Mouse (Mus musculus) intestine, embryonic 16.5 days (tissue): ENCODE results near the gene Rybp. TPM values are rescaled to one million over a fixed set of nuclear protein-coding genes. Genes with fewer than 3 reads are reported as not detected.

Experiments used
- ATAC-seq: fragments of 200-750 bp; cut with Nextera tagmentation; 2 replicates; pipeline ENCODE4 v1.8.0; 2017; ENCODE audit warnings: moderate TSS enrichment, moderate library complexity
- H3K27ac ChIP-seq: fragments of 300-500 bp; sonication (generic); 2 replicates; pipeline ENCODE4 v1.5.1; 2014; ENCODE audit warnings: mild to moderate bottlenecking, low read length
- H3K27me3 ChIP-seq: fragments of 300-500 bp; sonication (generic); replicated peaks from 2 replicates; pipeline ENCODE4 v1.6.1; 2014; ENCODE audit warnings: low read length, control low read depth, mixed read lengths; ENCODE audit not compliant: control insufficient read depth, insufficient read depth
- H3K36me3 ChIP-seq: fragments of 300-500 bp; sonication (generic); 2 replicates; pipeline ENCODE4 v1.6.1; 2014; ENCODE audit warnings: low read length, control low read depth; ENCODE audit not compliant: control insufficient read depth, insufficient read depth
- H3K4me1 ChIP-seq: fragments of 300-500 bp; sonication (generic); 2 replicates; pipeline ENCODE4 v1.6.1; 2014; ENCODE audit warnings: low read length, control low read depth, mixed read lengths; ENCODE audit not compliant: control insufficient read depth, insufficient read depth
- H3K4me2 ChIP-seq: fragments of 300-500 bp; sonication (generic); 2 replicates; pipeline ENCODE4 v1.6.1; 2014; ENCODE audit warnings: low read depth, low read length, control low read depth
- H3K4me3 ChIP-seq: fragments of 300-500 bp; sonication (generic); 2 replicates; pipeline ENCODE4 v1.5.1; 2014; ENCODE audit warnings: mild to moderate bottlenecking, low read length
- H3K9ac ChIP-seq: fragments of 300-500 bp; sonication (generic); 2 replicates; pipeline ENCODE4 v1.6.1; 2014; ENCODE audit warnings: low read depth, low read length
- H3K9me3 ChIP-seq: fragments of 300-500 bp; sonication (generic); 2 replicates; pipeline ENCODE4 v1.6.1; 2016; ENCODE audit warnings: low read length, control low read depth; ENCODE audit not compliant: control insufficient read depth
- WGBS: fragments of 180-500 bp; shearing (Covaris S2); extraction: QIAGEN DNeasy Blood & Tissue Kit; methylation state at CpG from one replicate; pipeline ENCODE4 v1.1.7; 2014; 5-methylcytosine and 5-hydroxymethylcytosine counted together
- polyA plus RNA-seq: library from polyadenylated mRNA; unstranded; fragments of >200 nt; fragmentation: Nextera tagmentation; extraction: Ambion mirVana; gene quantifications from 2 replicates; pipeline ENCODE4 v1.2.1, GENCODE M21; 2015

The Rybp gene
- polyA plus RNA-seq, 1 experiment from 2014 or later, result 6.0 TPM

DNA sequence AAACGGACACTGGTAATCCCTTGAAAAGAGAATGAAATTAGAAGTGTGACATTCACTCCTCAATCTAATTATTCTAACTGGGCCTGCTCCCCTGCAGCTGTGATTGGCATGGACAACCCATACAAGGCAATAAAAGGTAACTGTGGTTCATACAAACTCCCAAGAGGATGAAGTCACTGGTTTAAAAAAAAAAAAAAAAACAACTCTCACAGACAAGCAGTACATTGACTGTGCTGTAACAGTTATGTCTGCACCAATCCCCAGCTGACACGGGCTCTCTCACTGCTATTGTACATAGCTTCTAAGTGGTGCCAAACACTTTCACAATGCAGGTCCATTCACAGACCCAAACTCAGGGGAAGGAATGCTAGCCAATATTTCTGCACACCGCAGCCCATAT lies 53.8 kb downstream of the Rybp start:
- no peak overlapping the region for H3K4me2 ChIP-seq
- ATAC-seq, result 0 out of 2 replicates have a peak, but pooled peaks have one; percentile 40
- H3K4me3 ChIP-seq, result no peak overlapping the region
- no peaks in the 10 kb centered on the region for H3K36me3 ChIP-seq
- H3K4me1 ChIP-seq, result peaks cover 12% of the 10 kb centered on the region; the same call in 1 of the 2 replicates
- no peak overlapping the region for H3K9ac ChIP-seq
- no peaks in the 10 kb centered on the region for H3K9me3 ChIP-seq
- no peak overlapping the region for H3K27ac ChIP-seq
- H3K27me3 ChIP-seq, result no peaks in the 10 kb centered on the region
- 64% methylated on average over 3 of the region's 3 CpGs for WGBS

GRCm38 (mm10) chr6:100233061-100233460 lies 54.2 kb downstream of the Rybp start:
- Histone ChIP-seq H3K9ac (no peak overlapping the region), H3K27ac (no peak overlapping the region), H3K4me2 (no peak overlapping the region), H3K4me1 (peaks cover 11% of the 10 kb centered on the region; the same call in 1 of the 2 replicates), H3K9me3 (no peaks in the 10 kb centered on the region), H3K36me3 (no peaks in the 10 kb centered on the region), H3K4me3 (no peak overlapping the region), H3K27me3 (no peaks in the 10 kb centered on the region)
- WGBS, result 55% methylated on average over 4 of the region's 4 CpGs
- ATAC-seq, result peak; percentile 60

- H3K4me1 ChIP-seq, result peaks cover 12% of the 10 kb centered on the region; the same call in 1 of the 2 replicates
- no peaks in the 10 kb centered on the region for H3K27me3 ChIP-seq
- H3K9ac ChIP-seq, result no peak overlapping the region
- no peak overlapping the region for H3K4me2 ChIP-seq
- no peak overlapping the region for H3K27ac ChIP-seq
- H3K4me3 ChIP-seq, result no peak overlapping the region
- H3K9me3 ChIP-seq, result no peaks in the 10 kb centered on the region
- ATAC-seq, result no peak
- no peaks in the 10 kb centered on the region for H3K36me3 ChIP-seq
- 42% methylated on average over 2 of the region's 2 CpGs for WGBS
Observed at GRCm38 (mm10) chr6:100226204-100226603, 61.1 kb downstream of the Rybp start.

DNA sequence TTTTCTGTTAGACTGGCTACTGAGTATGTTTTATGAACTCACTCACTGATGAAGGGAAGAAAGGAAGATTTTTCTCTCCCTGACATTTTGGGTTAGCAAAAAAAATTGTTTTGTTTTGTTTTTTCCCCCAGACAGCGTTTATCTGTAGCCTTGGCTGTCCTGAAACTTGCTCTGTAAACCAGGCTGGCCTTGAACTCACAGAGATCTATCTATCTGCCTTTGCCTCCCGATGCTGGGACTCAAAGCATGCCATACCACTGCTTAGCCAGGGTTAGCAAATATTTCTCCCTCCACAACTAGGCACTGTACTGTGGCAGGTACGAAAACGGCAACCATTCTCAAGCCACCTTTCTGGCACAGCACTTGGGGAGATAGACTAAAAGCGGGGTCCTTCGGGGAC lies 63.4 kb downstream of the Rybp start:
- H3K9me3 ChIP-seq, result no peaks in the 10 kb centered on the region
- no peak overlapping the region for H3K4me3 ChIP-seq
- no peak overlapping the region for H3K4me2 ChIP-seq
- WGBS, result 87% methylated on average over 6 of the region's 6 CpGs
- no peak for ATAC-seq
- H3K9ac ChIP-seq, result no peak overlapping the region
- no peaks in the 10 kb centered on the region for H3K27me3 ChIP-seq
- H3K4me1 ChIP-seq, result peaks cover 16% of the 10 kb centered on the region
- H3K36me3 ChIP-seq, result no peaks in the 10 kb centered on the region
- no peak overlapping the region for H3K27ac ChIP-seq

DNA sequence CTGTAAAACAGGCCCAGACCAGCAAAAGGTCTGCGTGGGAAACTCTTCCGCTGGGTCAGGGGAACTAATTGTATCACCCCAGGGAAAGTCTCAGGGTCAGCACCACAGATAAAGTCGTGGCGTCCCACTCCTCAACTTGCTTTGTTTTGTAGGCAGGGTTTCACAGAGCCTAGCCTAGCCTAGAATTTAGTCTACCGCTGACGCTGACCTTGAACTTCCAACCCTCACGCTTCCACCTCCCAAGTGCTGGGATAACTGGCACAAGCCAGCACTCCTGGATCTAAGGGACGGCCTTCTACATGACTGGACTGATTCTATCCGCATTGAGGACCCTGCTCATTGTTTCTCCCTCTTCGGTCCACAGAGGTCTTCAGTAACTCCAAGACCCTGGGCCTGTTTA lies 63.9 kb downstream of the Rybp start:
- ATAC-seq, result no peak
- Histone ChIP-seq H3K4me3 (no peak overlapping the region), H3K36me3 (no peaks in the 10 kb centered on the region), H3K27ac (no peak overlapping the region), H3K27me3 (no peaks in the 10 kb centered on the region), H3K4me1 (peaks cover 21% of the 10 kb centered on the region), H3K9ac (no peak overlapping the region), H3K4me2 (no peak overlapping the region), H3K9me3 (no peaks in the 10 kb centered on the region)
- 86% methylated on average over 10 of the region's 10 CpGs for WGBS

GRCm38 (mm10) chr6:100222927-100223326 lies 64.4 kb downstream of the Rybp start:
- Histone ChIP-seq H3K27ac (no peak overlapping the region), H3K4me1 (peaks cover 21% of the 10 kb centered on the region), H3K9ac (no peak overlapping the region), H3K27me3 (no peaks in the 10 kb centered on the region), H3K36me3 (no peaks in the 10 kb centered on the region), H3K4me3 (no peak overlapping the region), H3K9me3 (no peaks in the 10 kb centered on the region), H3K4me2 (no peak overlapping the region)
- WGBS, result 82% methylated on average over 5 of the region's 5 CpGs
- no peak for ATAC-seq

GRCm38 (mm10) chr6:100221803-100222202 lies 65.5 kb downstream of the Rybp start:
- peaks cover 21% of the 10 kb centered on the region for H3K4me1 ChIP-seq
- peak; percentile 53 for ATAC-seq
- no peaks in the 10 kb centered on the region for H3K36me3 ChIP-seq
- peak overlapping the region; percentile 1; the same call in 1 of the 2 replicates for H3K27ac ChIP-seq
- 23% methylated on average over 4 of the region's 4 CpGs for WGBS
- no peaks in the 10 kb centered on the region for H3K27me3 ChIP-seq
- H3K4me2 ChIP-seq, result no peak overlapping the region
- no peak overlapping the region for H3K9ac ChIP-seq
- no peaks in the 10 kb centered on the region for H3K9me3 ChIP-seq
- no peak overlapping the region for H3K4me3 ChIP-seq

- Histone ChIP-seq H3K27me3 (no peaks in the 10 kb centered on the region), H3K27ac (peak overlapping the region; percentile 1; the same call in 1 of the 2 replicates), H3K4me1 (peaks cover 18% of the 10 kb centered on the region), H3K9me3 (no peaks in the 10 kb centered on the region), H3K4me3 (no peak overlapping the region), H3K4me2 (no peak overlapping the region), H3K36me3 (no peaks in the 10 kb centered on the region), H3K9ac (no peak overlapping the region)
- 49% methylated on average over 14 of the region's 14 CpGs for WGBS
- ATAC-seq, result peak; percentile 52
Observed at GRCm38 (mm10) chr6:100220917-100221560, 66.2 kb downstream of the Rybp start.

GRCm38 (mm10) chr6:100219971-100220370 lies 67.3 kb downstream of the Rybp start:
- Histone ChIP-seq H3K27me3 (no peaks in the 10 kb centered on the region), H3K4me3 (no peak overlapping the region), H3K9me3 (no peaks in the 10 kb centered on the region), H3K4me2 (no peak overlapping the region), H3K36me3 (no peaks in the 10 kb centered on the region), H3K9ac (no peak overlapping the region), H3K4me1 (peaks cover 28% of the 10 kb centered on the region), H3K27ac (no peak overlapping the region)
- no peak for ATAC-seq
- WGBS, result 83% methylated on average over 3 of the region's 3 CpGs
